Mouse (Mus musculus) small intestine, adult 2 months (tissue): ENCODE measurements around the gene Ccnk. TPM values are rescaled to one million over a fixed set of nuclear protein-coding genes. Genes with fewer than 3 reads are reported as not detected.

Experiments
- H3K27ac ChIP-seq: fragments of 200-500 bp; 2 replicates; pipeline ENCODE4 v1.5.1; 2012; ENCODE audit warnings: low read depth, low read length, control low read depth, inconsistent platforms; ENCODE audit not compliant: insufficient read depth
- H3K27me3 ChIP-seq: fragments of 200-500 bp; 2 replicates; pipeline ENCODE4 v1.6.1; 2012; ENCODE audit warnings: mild to moderate bottlenecking, moderate library complexity, low read length, inconsistent platforms; ENCODE audit not compliant: control insufficient read depth, insufficient read depth
- H3K36me3 ChIP-seq: fragments of 200-500 bp; 2 replicates; pipeline ENCODE4 v1.6.1; 2012; ENCODE audit warnings: mild to moderate bottlenecking, low read length, control low read depth, inconsistent platforms; ENCODE audit not compliant: control insufficient read depth, insufficient read depth
- H3K4me1 ChIP-seq: fragments of 200-500 bp; 2 replicates; pipeline ENCODE4 v1.6.1; 2012; ENCODE audit warnings: low read length, inconsistent platforms, mixed read lengths; ENCODE audit not compliant: control insufficient read depth, insufficient read depth, insufficient read length
- H3K4me3 ChIP-seq: fragments of 200-500 bp; 2 replicates; pipeline ENCODE4 v1.5.1; 2012; ENCODE audit warnings: low read depth, mild to moderate bottlenecking, control low read depth, inconsistent platforms, low read length, moderate library complexity
- CTCF ChIP-seq: fragments of 200-500 bp; IDR thresholded peaks from 2 replicates; pipeline ENCODE4 v1.5.1; 2012; ENCODE audit warnings: low read depth, mild to moderate bottlenecking, control low read depth, inconsistent platforms, low read length, moderate library complexity, mixed read lengths; ENCODE audit not compliant: insufficient replicate concordance, insufficient read length; ENCODE audit errors: extremely low read depth
- POLR2A ChIP-seq: fragments of 200-500 bp; IDR thresholded peaks from 2 replicates; pipeline ENCODE4 v1.6.1; 2012; ENCODE audit warnings: low read depth, mild to moderate bottlenecking, control low read depth, inconsistent platforms, low read length, moderate library complexity
- WGBS: fragments of 180-500 bp; shearing (Covaris S2); methylation state at CpG from one replicate; pipeline ENCODE4 v1.1.7; 2018; 5-methylcytosine and 5-hydroxymethylcytosine counted together
- polyA plus RNA-seq: library from polyadenylated mRNA; depleted of rRNA; stranded (reverse); fragments of >200 nt; gene quantifications from 2 replicates; pipeline ENCODE4 v1.2.3, GENCODE M21; 2012

Ccnk gene
- polyA plus RNA-seq, 1 experiment = 11.4 TPM

GRCm38 (mm10) chr12:108233736-108234135, 54.4 kb downstream of the Ccnk start:
- Histone ChIP-seq H3K4me3 (0 out of 2 replicates have a peak overlapping the region, but pooled peaks have one; percentile 1), H3K27ac (peak overlapping the region; percentile 97), H3K36me3 (no peaks in the 10 kb centered on the region), H3K27me3 (no peaks in the 10 kb centered on the region), H3K4me1 (peaks cover 65% of the 10 kb centered on the region)
- 30% methylated on average over 6 of the region's 6 CpGs for WGBS
- TF ChIP-seq POLR2A = no peak
- no peak for TF ChIP-seq CTCF

- peak overlapping the region; percentile 97 for H3K27ac ChIP-seq
- no peaks in the 10 kb centered on the region for H3K27me3 ChIP-seq
- H3K4me3 ChIP-seq = peak overlapping the region; percentile 3
- TF ChIP-seq CTCF (no peak), POLR2A (no peak)
- 26% methylated on average over 14 of the region's 14 CpGs for WGBS
- H3K36me3 ChIP-seq = no peaks in the 10 kb centered on the region
- H3K4me1 ChIP-seq = peaks cover 69% of the 10 kb centered on the region
Measured at GRCm38 (mm10) chr12:108234832-108235602, 55.6 kb downstream of the Ccnk start.

- H3K4me3 ChIP-seq = no peak overlapping the region
- H3K27me3 ChIP-seq = no peaks in the 10 kb centered on the region
- peaks cover 66% of the 10 kb centered on the region for H3K4me1 ChIP-seq
- TF ChIP-seq CTCF = no peak
- TF ChIP-seq POLR2A = no peak
- peak overlapping the region; percentile 86 for H3K27ac ChIP-seq
- 60% methylated on average over 18 of the region's 18 CpGs for WGBS
- H3K36me3 ChIP-seq = no peaks in the 10 kb centered on the region
Measured at GRCm38 (mm10) chr12:108235976-108236555, 56.7 kb downstream of the Ccnk start.

GRCm38 (mm10) chr12:108237300-108238006, 58.1 kb downstream of the Ccnk start:
- no peaks in the 10 kb centered on the region for H3K27me3 ChIP-seq
- H3K36me3 ChIP-seq = no peaks in the 10 kb centered on the region
- peaks cover 64% of the 10 kb centered on the region for H3K4me1 ChIP-seq
- peak overlapping the region; percentile 83 for H3K27ac ChIP-seq
- TF ChIP-seq CTCF (no peak), POLR2A (no peak)
- WGBS = 53% methylated on average over 6 of the region's 6 CpGs
- no peak overlapping the region for H3K4me3 ChIP-seq

GRCm38 (mm10) chr12:108238395-108239035, 59.1 kb downstream of the Ccnk start:
- H3K27me3 ChIP-seq = no peaks in the 10 kb centered on the region
- H3K36me3 ChIP-seq = no peaks in the 10 kb centered on the region
- TF ChIP-seq POLR2A (no peak), CTCF (no peak)
- no peak overlapping the region for H3K4me3 ChIP-seq
- H3K27ac ChIP-seq = no peak overlapping the region
- peaks cover 54% of the 10 kb centered on the region for H3K4me1 ChIP-seq
- 77% methylated on average over 17 of the region's 17 CpGs for WGBS

- 49% methylated on average over 5 of the region's 5 CpGs for WGBS
- Histone ChIP-seq H3K27me3 (no peaks in the 10 kb centered on the region), H3K36me3 (no peaks in the 10 kb centered on the region), H3K27ac (no peak overlapping the region), H3K4me1 (peaks cover 54% of the 10 kb centered on the region), H3K4me3 (no peak overlapping the region)
- TF ChIP-seq CTCF (no peak), POLR2A (no peak)
Measured at GRCm38 (mm10) chr12:108239441-108239840, 60.1 kb downstream of the Ccnk start.

- no peak for TF ChIP-seq CTCF
- no peak for TF ChIP-seq POLR2A
Measured at GRCm38 (mm10) chr12:108240401-108240890, 61.1 kb downstream of the Ccnk start.

More at GRCm38 (mm10) chr12:108240401-108240890, 61.1 kb downstream of the Ccnk start:
- no peak overlapping the region for H3K27ac ChIP-seq
- H3K4me3 ChIP-seq = no peak overlapping the region
- no peaks in the 10 kb centered on the region for H3K27me3 ChIP-seq
- peaks cover 57% of the 10 kb centered on the region for H3K4me1 ChIP-seq
- 89% methylated on average over 13 of the region's 13 CpGs for WGBS
- no peaks in the 10 kb centered on the region for H3K36me3 ChIP-seq
